Mouse (Mus musculus): ENCODE data around the gene Bco2. TPM values are rescaled to one million over a fixed set of nuclear protein-coding genes. Genes with fewer than 3 reads are reported as not detected.

Bco2 gene
- polyA plus RNA-seq, 1 experiment from 2014 or later: 0.12 TPM

GRCm38 (mm10) chr9:50490836-50491235 is 64.1 kb downstream of the Bco2 start:
- Histone ChIP-seq H3K9ac (no peak overlapping the region), H3K27me3 (no peaks in the 10 kb centered on the region), H3K9me3 (replicated peaks) (no peaks in the 10 kb centered on the region), H3K4me1 (peaks cover 18% of the 10 kb centered on the region), H3K36me3 (no peaks in the 10 kb centered on the region), H3K4me2 (no peak overlapping the region), H3K27ac (no peak overlapping the region), H3K4me3 (replicated peaks) (no peak overlapping the region)
- ATAC-seq (replicated peaks; ENCODE audit: low FRiP score): no peak

- no peaks in the 10 kb centered on the region for H3K9me3 ChIP-seq (replicated peaks)
- no peaks in the 10 kb centered on the region for H3K36me3 ChIP-seq
- peak overlapping the region; percentile 22; the same call in 1 of the 2 replicates for H3K4me3 ChIP-seq (replicated peaks)
- H3K9ac ChIP-seq: 0 out of 2 replicates have a peak overlapping the region, but pooled peaks have one; percentile 21
- peak; percentile 76; the same call in 1 of the 2 replicates for ATAC-seq (replicated peaks; ENCODE audit: low FRiP score)
- H3K27me3 ChIP-seq: no peaks in the 10 kb centered on the region
- peak overlapping the region; percentile 56 for H3K4me2 ChIP-seq
- WGBS: 10% methylated on average over 10 of the region's 10 CpGs
- H3K4me1 ChIP-seq: peaks cover 16% of the 10 kb centered on the region
- peak overlapping the region; percentile 48 for H3K27ac ChIP-seq
Observed at GRCm38 (mm10) chr9:50485521-50485920, 69.5 kb downstream of the Bco2 start.

Other genes starting within 250 kb of the Bco2 start
- gene Rpl10-ps3, start 210.2 kb downstream of the Bco2 start, polyA plus RNA-seq (2015; fragmentation: Nextera tagmentation; extraction: Ambion mirVana): 231 and 320 TPM in 2 replicates
- gene Plet1, start 60.7 kb downstream of the Bco2 start, polyA plus RNA-seq (2015; fragmentation: Nextera tagmentation; extraction: Ambion mirVana): 24.8 TPM in 2 replicates
- 88.2 and 94.1 TPM in 2 replicates for gene Pts, start 26.5 kb downstream of the Bco2 start, polyA plus RNA-seq (2015; fragmentation: Nextera tagmentation; extraction: Ambion mirVana)
- gene Il18, start 354 bp downstream of the Bco2 start, polyA plus RNA-seq (2015; fragmentation: Nextera tagmentation; extraction: Ambion mirVana): 1.7 and 3.0 TPM in 2 replicates
- 0.18 TPM in 1 of 2 replicates, not detected in the other for gene Tex12, start 6.1 kb upstream of the Bco2 start, polyA plus RNA-seq (2015; fragmentation: Nextera tagmentation; extraction: Ambion mirVana)
- 363 and 376 TPM in 2 replicates for gene Sdhd, start 48.6 kb upstream of the Bco2 start, polyA plus RNA-seq (2015; fragmentation: Nextera tagmentation; extraction: Ambion mirVana)
- 259 and 296 TPM in 2 replicates for gene Timm8b, start 48.7 kb upstream of the Bco2 start, polyA plus RNA-seq (2015; fragmentation: Nextera tagmentation; extraction: Ambion mirVana)
- gene Pih1d2, start 62.1 kb upstream of the Bco2 start, polyA plus RNA-seq (2015; fragmentation: Nextera tagmentation; extraction: Ambion mirVana): 4.9 and 5.6 TPM in 2 replicates
- 22.1 and 24.8 TPM in 2 replicates for gene Nkapd1, start 62.3 kb upstream of the Bco2 start, polyA plus RNA-seq (2015; fragmentation: Nextera tagmentation; extraction: Ambion mirVana)
- 60.4 and 67.2 TPM in 2 replicates for gene Dlat, start 104.6 kb upstream of the Bco2 start, polyA plus RNA-seq (2015; fragmentation: Nextera tagmentation; extraction: Ambion mirVana)
- gene Dixdc1, start 184.3 kb upstream of the Bco2 start, polyA plus RNA-seq (2015; fragmentation: Nextera tagmentation; extraction: Ambion mirVana): 8.3 and 8.5 TPM in 2 replicates
- 8.9 and 9.2 TPM in 2 replicates for gene 2310030G06Rik, start 191.4 kb upstream of the Bco2 start, polyA plus RNA-seq (2015; fragmentation: Nextera tagmentation; extraction: Ambion mirVana)
- gene Cryab, start 196.1 kb upstream of the Bco2 start, polyA plus RNA-seq (2015; fragmentation: Nextera tagmentation; extraction: Ambion mirVana): 53.1 and 59.0 TPM in 2 replicates
- gene Hspb2, start 197.2 kb upstream of the Bco2 start, polyA plus RNA-seq (2015; fragmentation: Nextera tagmentation; extraction: Ambion mirVana): 8.1 and 10.5 TPM in 2 replicates
- 10.9 and 11.7 TPM in 2 replicates for gene Fdxacb1, start 213.1 kb upstream of the Bco2 start, polyA plus RNA-seq (2015; fragmentation: Nextera tagmentation; extraction: Ambion mirVana)
- gene Alg9, start 219.8 kb upstream of the Bco2 start, polyA plus RNA-seq (2015; fragmentation: Nextera tagmentation; extraction: Ambion mirVana): 35.6 and 35.9 TPM in 2 replicates
- gene 1110032A03Rik, start 220.3 kb upstream of the Bco2 start, polyA plus RNA-seq (2015; fragmentation: Nextera tagmentation; extraction: Ambion mirVana): 30.1 and 35.0 TPM in 2 replicates